Mouse (Mus musculus): ENCODE data around the gene Ptprd. TPM values are rescaled to one million over a fixed set of nuclear protein-coding genes. Genes with fewer than 3 reads are reported as not detected.

The Ptprd gene
- polyA plus RNA-seq (2014; fragmentation: Nextera tagmentation; extraction: Ambion mirVana), result 95.5 and 112 TPM in 2 replicates

- H3K9me3 ChIP-seq (ENCODE audit: control insufficient read depth, low read length), result no peaks in the 10 kb centered on the region
- DNase-seq (ENCODE audit: low spot score) (peak; percentile 81), ATAC-seq (ENCODE audit: low FRiP score) (peak; percentile 93)
- H3K36me3 ChIP-seq (replicated peaks; ENCODE audit: control insufficient read depth, insufficient read depth), result no peaks in the 10 kb centered on the region
- peak within 1 kb of the TSS; percentile 52 for H3K4me2 ChIP-seq (replicated peaks)
- H3K9ac ChIP-seq, result peak within 1 kb of the TSS; percentile 68
- H3K4me3 ChIP-seq (replicated peaks; ENCODE audit: low read length), result peak within 1 kb of the TSS; percentile 66
- 0 out of 2 replicates have a peak, but pooled peaks cover 4% of the 10 kb centered on the region for H3K27me3 ChIP-seq (ENCODE audit: control insufficient read depth, insufficient read depth, low read length)
- H3K27ac ChIP-seq, result peak within 1 kb of the TSS; percentile 79
- WGBS, result 2% methylated on average over 70 of the region's 86 CpGs
- H3K4me1 ChIP-seq (replicated peaks; ENCODE audit: control insufficient read depth, insufficient read depth, low read length), result peaks cover 3% of the 10 kb centered on the region; the same call in 1 of the 2 replicates
Observed at GRCm38 (mm10) chr4:78211529-78212494, at the start of gene Ptprd. TSS of gene Ptprd (minus strand) at chr4:78211961.

DNA sequence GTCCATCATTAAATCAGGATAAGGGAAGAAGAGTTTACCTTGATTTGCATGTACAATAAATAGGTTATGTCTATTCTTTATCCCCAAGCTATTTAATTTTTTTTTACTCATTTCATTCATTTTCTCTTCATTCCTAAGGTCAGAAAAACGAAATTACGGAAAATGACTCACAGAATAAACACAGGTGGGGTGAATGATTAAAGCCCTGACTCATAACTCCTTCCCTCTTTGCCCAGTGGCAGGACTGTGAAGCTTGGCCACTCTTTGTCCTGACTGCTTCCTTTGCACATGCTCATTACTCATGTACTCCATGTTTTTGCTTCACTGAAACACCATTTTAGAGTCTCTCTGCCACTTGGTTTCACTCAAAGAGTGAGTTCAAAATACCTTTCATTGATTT lies 24.1 kb upstream of the Ptprd start:
- no peak overlapping the region for H3K4me2 ChIP-seq (replicated peaks)
- no peak overlapping the region for H3K9ac ChIP-seq
- H3K27me3 ChIP-seq (ENCODE audit: control insufficient read depth, insufficient read depth, low read length), result no peaks in the 10 kb centered on the region
- no peak overlapping the region for H3K4me3 ChIP-seq (replicated peaks; ENCODE audit: low read length)
- WGBS, result 85% methylated on average over 2 of the region's 2 CpGs
- DNase-seq (ENCODE audit: low spot score) (no peak), ATAC-seq (ENCODE audit: low FRiP score) (no peak)
- H3K36me3 ChIP-seq (replicated peaks; ENCODE audit: control insufficient read depth, insufficient read depth), result no peaks in the 10 kb centered on the region
- H3K4me1 ChIP-seq (replicated peaks; ENCODE audit: control insufficient read depth, insufficient read depth, low read length), result no peaks in the 10 kb centered on the region
- no peaks in the 10 kb centered on the region for H3K9me3 ChIP-seq (ENCODE audit: control insufficient read depth, low read length)
- no peak overlapping the region for H3K27ac ChIP-seq

DNA sequence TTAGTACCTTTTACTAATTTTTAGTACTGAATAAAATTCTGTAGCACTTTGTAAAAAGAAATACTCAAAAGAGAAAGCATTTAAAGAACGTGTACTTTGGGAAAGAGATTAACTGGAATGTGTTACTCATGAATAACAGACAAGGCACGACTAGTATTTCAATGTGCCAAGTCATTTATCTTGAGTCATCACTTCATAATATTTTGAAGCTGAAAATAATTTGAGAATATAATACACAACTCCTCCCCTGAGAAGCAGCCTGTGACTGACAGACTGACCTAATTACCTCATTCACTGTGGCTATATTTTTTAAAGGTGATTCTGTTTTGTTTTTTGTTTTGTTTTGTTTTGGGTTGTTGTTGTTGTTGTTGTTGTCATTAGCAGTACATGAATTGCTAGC lies 23.6 kb upstream of the Ptprd start:
- no peak for ATAC-seq (ENCODE audit: low FRiP score)

GRCm38 (mm10) chr4:78234681-78235080 lies 22.9 kb upstream of the Ptprd start:
- 70% methylated on average over 1 of the region's 1 CpGs for WGBS
- no peaks in the 10 kb centered on the region for H3K9me3 ChIP-seq (ENCODE audit: control insufficient read depth, low read length)
- H3K4me1 ChIP-seq (replicated peaks; ENCODE audit: control insufficient read depth, insufficient read depth, low read length), result no peaks in the 10 kb centered on the region
- no peaks in the 10 kb centered on the region for H3K36me3 ChIP-seq (replicated peaks; ENCODE audit: control insufficient read depth, insufficient read depth)
- H3K27me3 ChIP-seq (ENCODE audit: control insufficient read depth, insufficient read depth, low read length), result no peaks in the 10 kb centered on the region
- peak; percentile 51; the same call in 1 of the 2 replicates for ATAC-seq (ENCODE audit: low FRiP score)
- no peak overlapping the region for H3K4me3 ChIP-seq (replicated peaks; ENCODE audit: low read length)
- no peak overlapping the region for H3K27ac ChIP-seq
- no peak for DNase-seq (ENCODE audit: low spot score)
- no peak overlapping the region for H3K9ac ChIP-seq
- H3K4me2 ChIP-seq (replicated peaks), result no peak overlapping the region

More for the DNA sequence above, 23.6 kb upstream of the Ptprd start:
- 75% methylated on average over 2 of the region's 2 CpGs for WGBS
- Histone ChIP-seq H3K9me3 (ENCODE audit: control insufficient read depth, low read length) (no peaks in the 10 kb centered on the region), H3K4me1 (replicated peaks; ENCODE audit: control insufficient read depth, insufficient read depth, low read length) (no peaks in the 10 kb centered on the region), H3K9ac (no peak overlapping the region), H3K4me3 (replicated peaks; ENCODE audit: low read length) (no peak overlapping the region), H3K27me3 (ENCODE audit: control insufficient read depth, insufficient read depth, low read length) (no peaks in the 10 kb centered on the region), H3K27ac (no peak overlapping the region), H3K36me3 (replicated peaks; ENCODE audit: control insufficient read depth, insufficient read depth) (no peaks in the 10 kb centered on the region), H3K4me2 (replicated peaks) (no peak overlapping the region)
- no peak for DNase-seq (ENCODE audit: low spot score)

- no peak for DNase-seq (ENCODE audit: low spot score)
- 46% methylated on average over 4 of the region's 4 CpGs for WGBS
- Histone ChIP-seq H3K9me3 (ENCODE audit: control insufficient read depth, low read length) (0 out of 2 replicates have a peak, but pooled peaks cover 2% of the 10 kb centered on the region), H3K9ac (no peak overlapping the region), H3K4me1 (replicated peaks; ENCODE audit: control insufficient read depth, insufficient read depth, low read length) (peaks cover 3% of the 10 kb centered on the region; the same call in 1 of the 2 replicates), H3K36me3 (replicated peaks; ENCODE audit: control insufficient read depth, insufficient read depth) (no peaks in the 10 kb centered on the region), H3K27ac (no peak overlapping the region), H3K27me3 (ENCODE audit: control insufficient read depth, insufficient read depth, low read length) (peaks cover 4% of the 10 kb centered on the region; the same call in 1 of the 2 replicates), H3K4me3 (replicated peaks; ENCODE audit: low read length) (no peak overlapping the region), H3K4me2 (replicated peaks) (peak overlapping the region; percentile 52)
- no peak for ATAC-seq (ENCODE audit: low FRiP score)
Observed at GRCm38 (mm10) chr4:78213949-78214348, 2.2 kb upstream of the Ptprd start.

DNA sequence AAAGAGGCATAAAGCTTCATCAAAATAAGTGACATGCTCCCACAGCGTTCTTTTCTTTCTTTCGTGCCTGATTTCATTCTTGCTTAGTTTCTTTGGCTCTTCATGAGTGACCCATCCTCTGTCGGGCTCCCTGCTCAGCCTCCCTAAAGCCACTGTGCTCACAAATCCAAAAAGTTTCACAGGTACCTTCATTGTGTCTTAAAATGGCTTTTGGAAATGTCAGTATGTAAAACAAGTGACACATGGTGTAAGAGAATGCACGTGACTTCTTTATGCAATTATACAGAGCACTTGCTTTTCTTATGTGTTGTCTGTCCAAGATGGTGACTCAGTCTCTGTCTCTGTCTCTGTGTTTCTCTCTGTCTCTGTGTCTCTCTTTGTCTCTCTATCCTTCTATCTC lies 1.2 kb upstream of the Ptprd start:
- DNase-seq (ENCODE audit: low spot score), result no peak

GRCm38 (mm10) chr4:78210878-78211528 lies 758 bp downstream of the Ptprd start:
- peak; percentile 35 for DNase-seq (ENCODE audit: low spot score)

More for the DNA sequence above, 1.2 kb upstream of the Ptprd start:
- no peak for ATAC-seq (ENCODE audit: low FRiP score)
- Histone ChIP-seq H3K27me3 (ENCODE audit: control insufficient read depth, insufficient read depth, low read length) (peaks cover 4% of the 10 kb centered on the region; the same call in 1 of the 2 replicates), H3K9me3 (ENCODE audit: control insufficient read depth, low read length) (no peaks in the 10 kb centered on the region), H3K4me2 (replicated peaks) (peak overlapping the region; percentile 52), H3K27ac (no peak overlapping the region), H3K4me3 (replicated peaks; ENCODE audit: low read length) (peak overlapping the region; percentile 66), H3K9ac (peak overlapping the region; percentile 68), H3K4me1 (replicated peaks; ENCODE audit: control insufficient read depth, insufficient read depth, low read length) (peaks cover 3% of the 10 kb centered on the region; the same call in 1 of the 2 replicates), H3K36me3 (replicated peaks; ENCODE audit: control insufficient read depth, insufficient read depth) (no peaks in the 10 kb centered on the region)
- WGBS, result 59% methylated on average over 4 of the region's 4 CpGs

DNA sequence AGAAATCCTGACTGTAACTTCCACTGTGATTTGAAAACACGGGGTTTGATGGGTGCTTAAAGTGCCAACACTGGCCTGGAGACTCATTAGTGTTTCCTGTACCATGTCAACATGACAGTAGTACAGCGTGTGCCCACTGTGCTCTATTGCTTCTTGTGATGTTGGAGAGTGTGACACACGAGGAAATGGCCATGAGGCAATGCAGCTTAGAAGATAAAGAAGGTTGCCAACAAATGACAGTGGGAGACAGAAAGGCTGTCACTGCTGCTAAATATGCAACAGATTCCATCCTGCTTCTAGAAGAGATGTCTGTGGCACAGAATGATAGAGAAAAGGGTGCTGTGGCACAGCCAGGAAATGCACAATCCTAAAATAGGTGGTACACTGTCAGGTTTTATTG lies 6.7 kb downstream of the Ptprd start:
- H3K27me3 ChIP-seq (ENCODE audit: control insufficient read depth, insufficient read depth, low read length), result no peaks in the 10 kb centered on the region
- H3K36me3 ChIP-seq (replicated peaks; ENCODE audit: control insufficient read depth, insufficient read depth), result no peaks in the 10 kb centered on the region
- no peak for DNase-seq (ENCODE audit: low spot score)
- no peak overlapping the region for H3K9ac ChIP-seq
- WGBS, result 52% methylated on average over 3 of the region's 3 CpGs
- H3K4me3 ChIP-seq (replicated peaks; ENCODE audit: low read length), result no peak overlapping the region
- no peak for ATAC-seq (ENCODE audit: low FRiP score)
- no peaks in the 10 kb centered on the region for H3K9me3 ChIP-seq (ENCODE audit: control insufficient read depth, low read length)
- 0 out of 2 replicates have a peak, but pooled peaks cover 3% of the 10 kb centered on the region for H3K4me1 ChIP-seq (replicated peaks; ENCODE audit: control insufficient read depth, insufficient read depth, low read length)
- H3K27ac ChIP-seq, result no peak overlapping the region
- H3K4me2 ChIP-seq (replicated peaks), result no peak overlapping the region

More at GRCm38 (mm10) chr4:78210878-78211528, 758 bp downstream of the Ptprd start:
- no peak for ATAC-seq (ENCODE audit: low FRiP score)
- H3K4me1 ChIP-seq (replicated peaks; ENCODE audit: control insufficient read depth, insufficient read depth, low read length), result peaks cover 3% of the 10 kb centered on the region; the same call in 1 of the 2 replicates
- no peaks in the 10 kb centered on the region for H3K36me3 ChIP-seq (replicated peaks; ENCODE audit: control insufficient read depth, insufficient read depth)
- peak overlapping the region; percentile 52 for H3K4me2 ChIP-seq (replicated peaks)
- H3K27ac ChIP-seq, result peak overlapping the region; percentile 79
- WGBS, result 22% methylated on average over 9 of the region's 9 CpGs
- H3K9me3 ChIP-seq (ENCODE audit: control insufficient read depth, low read length), result no peaks in the 10 kb centered on the region
- 0 out of 2 replicates have a peak, but pooled peaks cover 4% of the 10 kb centered on the region for H3K27me3 ChIP-seq (ENCODE audit: control insufficient read depth, insufficient read depth, low read length)
- peak overlapping the region; percentile 68 for H3K9ac ChIP-seq
- H3K4me3 ChIP-seq (replicated peaks; ENCODE audit: low read length), result peak overlapping the region; percentile 66

DNA sequence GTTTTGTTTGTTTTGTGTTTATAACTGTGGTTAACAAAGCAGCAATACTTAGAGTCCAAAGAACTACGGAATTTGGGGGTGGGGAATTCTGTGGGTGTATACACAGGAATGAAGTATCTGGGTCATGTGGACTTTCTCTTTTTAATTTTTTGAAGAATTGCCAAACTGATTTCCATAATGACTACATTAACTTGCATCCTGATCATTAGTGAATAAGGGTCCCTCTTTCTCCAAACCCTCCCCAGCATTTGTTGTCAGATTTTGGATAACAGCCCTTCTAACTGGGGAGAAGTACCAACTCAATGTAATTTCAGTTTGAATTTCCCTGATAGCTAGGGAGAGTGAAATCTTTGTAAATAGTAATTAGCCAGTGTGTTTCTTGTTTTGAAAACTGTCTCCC lies 43.3 kb downstream of the Ptprd start:
- DNase-seq (ENCODE audit: low spot score) (no peak), ATAC-seq (ENCODE audit: low FRiP score) (no peak; the same call in 1 of the 2 replicates)
- H3K4me3 ChIP-seq (replicated peaks; ENCODE audit: low read length), result no peak overlapping the region
- H3K9ac ChIP-seq, result no peak overlapping the region
- no peaks in the 10 kb centered on the region for H3K27me3 ChIP-seq (ENCODE audit: control insufficient read depth, insufficient read depth, low read length)
- WGBS, result 68% methylated on average over 1 of the region's 1 CpGs
- no peaks in the 10 kb centered on the region for H3K36me3 ChIP-seq (replicated peaks; ENCODE audit: control insufficient read depth, insufficient read depth)
- H3K4me1 ChIP-seq (replicated peaks; ENCODE audit: control insufficient read depth, insufficient read depth, low read length), result no peaks in the 10 kb centered on the region
- no peak overlapping the region for H3K4me2 ChIP-seq (replicated peaks)
- no peak overlapping the region for H3K27ac ChIP-seq
- no peaks in the 10 kb centered on the region for H3K9me3 ChIP-seq (ENCODE audit: control insufficient read depth, low read length)

Data from hindbrain, embryonic 14.5 days (tissue).